Mouse (Mus musculus) bone marrow, adult 2 months (tissue): ENCODE measurements around the gene Trp53.

Experiments used
- CTCF ChIP-seq: fragments of 200-500 bp; IDR thresholded peaks from 2 replicates; pipeline ENCODE4 v1.5.1; 2011; ENCODE audit warnings: low read length, control low read depth; ENCODE audit not compliant: control insufficient read depth, insufficient read depth
- POLR2A ChIP-seq: fragments of 200-500 bp; IDR thresholded peaks from 2 replicates; pipeline ENCODE4 v1.6.1; 2011; ENCODE audit warnings: low read depth, mild to moderate bottlenecking, control low read depth, low read length, borderline replicate concordance; ENCODE audit not compliant: control insufficient read depth

- peak; percentile 78; the same call in 1 of the 2 replicates for TF ChIP-seq POLR2A
- TF ChIP-seq CTCF, result no peak
Observed at GRCm38 (mm10) chr11:69581147-69581688, 1.1 kb downstream of the Trp53 start.
